Mouse (Mus musculus): ENCODE results near the gene Adarb1.

GRCm38 (mm10) chr10:77427610-77428009 is 9.5 kb upstream of the Adarb1 start:
- TF ChIP-seq CTCF (IDR thresholded peaks at IDR 0.05; ENCODE audit: borderline replicate concordance, control insufficient read depth, extremely low read depth, insufficient read depth, low read length, poor library complexity) (no peak), POLR2A (IDR thresholded peaks at IDR 0.05; ENCODE audit: control insufficient read depth, extremely low read depth, insufficient read depth, low read length, poor library complexity) (no peak)
